Mouse (Mus musculus): ENCODE results near the gene Smtn.

The Smtn gene

GRCm38 (mm10) chr11:3509181-3510085 lies 31.0 kb downstream of the Smtn start:
- DNase-seq (ENCODE audit: low read depth, low spot score) = no peak

GRCm38 (mm10) chr11:3508226-3508625 lies 32.2 kb downstream of the Smtn start:
- no peak for DNase-seq (ENCODE audit: low read depth, low spot score)

- DNase-seq (ENCODE audit: low read depth, low spot score) = no peak
These were observed 36.4 kb downstream of the Smtn start for GRCm38 (mm10) chr11:3503755-3504693.

- no peak for DNase-seq (ENCODE audit: low read depth, low spot score)
These were observed 37.8 kb downstream of the Smtn start for GRCm38 (mm10) chr11:3502459-3503072.

GRCm38 (mm10) chr11:3502057-3502456 lies 38.4 kb downstream of the Smtn start:
- DNase-seq (ENCODE audit: low read depth, low spot score) = no peak

GRCm38 (mm10) chr11:3497296-3497695 lies 43.1 kb downstream of the Smtn start:
- no peak for DNase-seq (ENCODE audit: low read depth, low spot score)

GRCm38 (mm10) chr11:3496756-3497155 lies 43.7 kb downstream of the Smtn start:
- no peak for DNase-seq (ENCODE audit: low read depth, low spot score)

- no peak for DNase-seq (ENCODE audit: low read depth, low spot score)
These were observed 44.9 kb downstream of the Smtn start for GRCm38 (mm10) chr11:3495496-3495895.

GRCm38 (mm10) chr11:3494857-3495256 lies 45.6 kb downstream of the Smtn start:
- DNase-seq (ENCODE audit: low read depth, low spot score) = no peak

- no peak for DNase-seq (ENCODE audit: low read depth, low spot score)
These were observed 47.7 kb downstream of the Smtn start for GRCm38 (mm10) chr11:3492748-3493147.

GRCm38 (mm10) chr11:3489036-3489435 lies 51.4 kb downstream of the Smtn start:
- DNase-seq (ENCODE audit: low read depth, low spot score) = no peak

GRCm38 (mm10) chr11:3487952-3488570 lies 52.4 kb downstream of the Smtn start, which contains the start of gene Pla2g3:
Gene Pla2g3 (plus strand): TSS chr11:3488284.
- DNase-seq (ENCODE audit: low read depth, low spot score) = no peak

- DNase-seq (ENCODE audit: low read depth, low spot score) = no peak
These were observed 54.1 kb downstream of the Smtn start for GRCm38 (mm10) chr11:3486349-3486748.

- no peak for DNase-seq (ENCODE audit: low read depth, low spot score)
These were observed 56.3 kb downstream of the Smtn start for GRCm38 (mm10) chr11:3483980-3484642.

- DNase-seq (ENCODE audit: low read depth, low spot score) = no peak
These were observed 64.9 kb downstream of the Smtn start for GRCm38 (mm10) chr11:3475489-3475888.

- no peak for DNase-seq (ENCODE audit: low read depth, low spot score)
These were observed 65.8 kb downstream of the Smtn start for GRCm38 (mm10) chr11:3474480-3475115.

GRCm38 (mm10) chr11:3472484-3472883 lies 67.9 kb downstream of the Smtn start:
- peak; percentile 60 for DNase-seq (ENCODE audit: low read depth, low spot score)

- no peak for DNase-seq (ENCODE audit: low read depth, low spot score)
These were observed 69.0 kb downstream of the Smtn start for GRCm38 (mm10) chr11:3471448-3471850.
